Mouse (Mus musculus) liver, embryonic 15.5 days (tissue): Measurements from ENCODE around the gene Gsg1. TPM values are rescaled to one million over a fixed set of nuclear protein-coding genes. Genes with fewer than 3 reads are reported as not detected.
A peak's percentile ranks its signal among the peaks of the same experiment; 100 is the strongest.

Experiments
- ATAC-seq: fragments of 200-750 bp; cut with Nextera tagmentation; 2 replicates; pipeline ENCODE4 v1.8.0; 2017; ENCODE audit warnings: moderate number of reproducible peaks, mild to moderate bottlenecking, moderate library complexity; ENCODE audit not compliant: insufficient read depth
- H3K27ac ChIP-seq: fragments of 300-500 bp; sonication (generic); replicated peaks from 2 replicates; pipeline ENCODE4 v1.5.1; 2015; ENCODE audit warnings: mild to moderate bottlenecking, inconsistent platforms
- H3K27me3 ChIP-seq: fragments of 300-500 bp; sonication (generic); 2 replicates; pipeline ENCODE4 v1.6.1; 2015; ENCODE audit warnings: mild to moderate bottlenecking, inconsistent platforms
- H3K36me3 ChIP-seq: fragments of 300-500 bp; sonication (generic); replicated peaks from 2 replicates; pipeline ENCODE4 v1.6.1; 2015; ENCODE audit warnings: moderate library complexity, mild to moderate bottlenecking, inconsistent platforms
- H3K4me1 ChIP-seq: fragments of 300-500 bp; sonication (generic); replicated peaks from 2 replicates; pipeline ENCODE4 v1.6.1; 2015; ENCODE audit warnings: inconsistent platforms
- H3K4me2 ChIP-seq: fragments of 300-500 bp; sonication (generic); 2 replicates; pipeline ENCODE4 v1.6.1; 2015; ENCODE audit warnings: moderate library complexity, mild to moderate bottlenecking, inconsistent platforms
- H3K4me3 ChIP-seq: fragments of 300-500 bp; sonication (generic); replicated peaks from 2 replicates; pipeline ENCODE4 v1.5.1; 2015; ENCODE audit warnings: mild to moderate bottlenecking, inconsistent platforms
- H3K9ac ChIP-seq: fragments of 300-500 bp; sonication (generic); 2 replicates; pipeline ENCODE4 v1.6.1; 2015; ENCODE audit warnings: moderate library complexity, mild to moderate bottlenecking, inconsistent platforms
- H3K9me3 ChIP-seq: fragments of 300-500 bp; sonication (generic); replicated peaks from 2 replicates; pipeline ENCODE4 v1.6.1; 2016; ENCODE audit warnings: inconsistent platforms
- WGBS: fragments of 180-500 bp; shearing (Covaris S2); methylation state at CpG from one replicate; pipeline ENCODE4 v1.1.7; 2015; ENCODE audit warnings: mixed read lengths; ENCODE audit not compliant: insufficient replicate concordance; 5-methylcytosine and 5-hydroxymethylcytosine counted together
- polyA plus RNA-seq: library from polyadenylated mRNA; unstranded; fragments of >200 nt; fragmentation: Nextera tagmentation; extraction: Ambion mirVana; gene quantifications from 2 replicates; pipeline ENCODE4 v1.2.1, GENCODE M21; 2015

Gene Gsg1
- 0.08 and 0.16 TPM in 2 replicates for polyA plus RNA-seq

- Histone ChIP-seq H3K4me2 (no peak within 1 kb of the TSS), H3K4me1 (no peaks in the 10 kb centered on the region; the same call in 1 of the 2 replicates), H3K9ac (no peak within 1 kb of the TSS), H3K27ac (no peak within 1 kb of the TSS), H3K36me3 (no peaks in the 10 kb centered on the region), H3K4me3 (no peak within 1 kb of the TSS), H3K27me3 (peaks cover 39% of the 10 kb centered on the region), H3K9me3 (no peaks in the 10 kb centered on the region)
- WGBS: 66% methylated on average over 7 of the region's 7 CpGs
- ATAC-seq: no peak
These were observed at the start of gene Gsg1 for GRCm38 (mm10) chr6:135254153-135254552. Gene Gsg1 (minus strand): TSS chr6:135254351.

- no peak overlapping the region for H3K27ac ChIP-seq
- H3K36me3 ChIP-seq: no peaks in the 10 kb centered on the region
- peak; percentile 68 for ATAC-seq
- H3K9ac ChIP-seq: no peak overlapping the region
- no peak overlapping the region for H3K4me3 ChIP-seq
- 38% methylated on average over 10 of the region's 10 CpGs for WGBS
- H3K27me3 ChIP-seq: no peaks in the 10 kb centered on the region
- H3K4me2 ChIP-seq: no peak overlapping the region
- H3K4me1 ChIP-seq: peaks cover 5% of the 10 kb centered on the region; the same call in 1 of the 2 replicates
- no peaks in the 10 kb centered on the region for H3K9me3 ChIP-seq
These were observed 48.4 kb upstream of the Gsg1 start for GRCm38 (mm10) chr6:135302421-135303125.

GRCm38 (mm10) chr6:135300469-135300868, 46.3 kb upstream of the Gsg1 start:
- H3K27me3 ChIP-seq: 0 out of 2 replicates have a peak, but pooled peaks cover under 1% of the 10 kb centered on the region
- H3K9ac ChIP-seq: no peak overlapping the region
- ATAC-seq: no peak
- 48% methylated on average over 4 of the region's 4 CpGs for WGBS
- no peaks in the 10 kb centered on the region for H3K36me3 ChIP-seq
- no peak overlapping the region for H3K4me2 ChIP-seq
- H3K9me3 ChIP-seq: no peaks in the 10 kb centered on the region
- no peak overlapping the region for H3K27ac ChIP-seq
- peaks cover 5% of the 10 kb centered on the region; the same call in 1 of the 2 replicates for H3K4me1 ChIP-seq
- H3K4me3 ChIP-seq: no peak overlapping the region

- H3K36me3 ChIP-seq: no peaks in the 10 kb centered on the region
- no peak overlapping the region for H3K27ac ChIP-seq
- no peak for ATAC-seq
- H3K27me3 ChIP-seq: peaks cover 6% of the 10 kb centered on the region; the same call in 1 of the 2 replicates
- peaks cover 5% of the 10 kb centered on the region; the same call in 1 of the 2 replicates for H3K4me1 ChIP-seq
- H3K4me2 ChIP-seq: no peak overlapping the region
- no peak overlapping the region for H3K4me3 ChIP-seq
- H3K9me3 ChIP-seq: no peaks in the 10 kb centered on the region
- WGBS: 38% methylated on average over 7 of the region's 7 CpGs
- H3K9ac ChIP-seq: no peak overlapping the region
These were observed 44.9 kb upstream of the Gsg1 start for GRCm38 (mm10) chr6:135299024-135299550.

GRCm38 (mm10) chr6:135297570-135297969, 43.4 kb upstream of the Gsg1 start:
- no peak for ATAC-seq
- H3K27ac ChIP-seq: no peak overlapping the region
- H3K4me1 ChIP-seq: peaks cover 5% of the 10 kb centered on the region; the same call in 1 of the 2 replicates
- H3K27me3 ChIP-seq: peaks cover 6% of the 10 kb centered on the region; the same call in 1 of the 2 replicates
- no peaks in the 10 kb centered on the region for H3K36me3 ChIP-seq
- H3K4me3 ChIP-seq: no peak overlapping the region
- no peaks in the 10 kb centered on the region for H3K9me3 ChIP-seq
- 43% methylated on average over 7 of the region's 7 CpGs for WGBS
- no peak overlapping the region for H3K4me2 ChIP-seq
- H3K9ac ChIP-seq: no peak overlapping the region

GRCm38 (mm10) chr6:135296267-135296666, 42.1 kb upstream of the Gsg1 start:
- H3K36me3 ChIP-seq: no peaks in the 10 kb centered on the region
- no peak for ATAC-seq
- H3K4me1 ChIP-seq: no peaks in the 10 kb centered on the region
- 0 out of 2 replicates have a peak overlapping the region, but pooled peaks have one; percentile 30 for H3K4me2 ChIP-seq
- no peak overlapping the region for H3K9ac ChIP-seq
- no peaks in the 10 kb centered on the region for H3K9me3 ChIP-seq
- H3K27ac ChIP-seq: no peak overlapping the region
- 26% methylated on average over 17 of the region's 17 CpGs for WGBS
- peaks cover 6% of the 10 kb centered on the region; the same call in 1 of the 2 replicates for H3K27me3 ChIP-seq
- H3K4me3 ChIP-seq: no peak overlapping the region

GRCm38 (mm10) chr6:135295082-135295861, 41.1 kb upstream of the Gsg1 start:
- ATAC-seq: no peak
- 60% methylated on average over 11 of the region's 11 CpGs for WGBS
- H3K9me3 ChIP-seq: no peaks in the 10 kb centered on the region
- no peak overlapping the region for H3K4me2 ChIP-seq
- H3K27me3 ChIP-seq: peaks cover 6% of the 10 kb centered on the region; the same call in 1 of the 2 replicates
- H3K27ac ChIP-seq: no peak overlapping the region
- H3K4me3 ChIP-seq: no peak overlapping the region
- H3K9ac ChIP-seq: no peak overlapping the region
- no peaks in the 10 kb centered on the region for H3K4me1 ChIP-seq
- H3K36me3 ChIP-seq: no peaks in the 10 kb centered on the region

GRCm38 (mm10) chr6:135294150-135294549, 40.0 kb upstream of the Gsg1 start:
- H3K36me3 ChIP-seq: no peaks in the 10 kb centered on the region
- H3K27me3 ChIP-seq: peaks cover 6% of the 10 kb centered on the region; the same call in 1 of the 2 replicates
- WGBS: 68% methylated on average over 6 of the region's 6 CpGs
- no peaks in the 10 kb centered on the region for H3K4me1 ChIP-seq
- no peaks in the 10 kb centered on the region for H3K9me3 ChIP-seq
- no peak overlapping the region for H3K9ac ChIP-seq
- H3K27ac ChIP-seq: no peak overlapping the region
- H3K4me2 ChIP-seq: no peak overlapping the region
- no peak overlapping the region for H3K4me3 ChIP-seq
- no peak for ATAC-seq

- Histone ChIP-seq H3K27me3 (peaks cover 6% of the 10 kb centered on the region; the same call in 1 of the 2 replicates), H3K36me3 (no peaks in the 10 kb centered on the region), H3K27ac (no peak overlapping the region), H3K4me3 (no peak overlapping the region), H3K9ac (no peak overlapping the region), H3K4me1 (no peaks in the 10 kb centered on the region), H3K9me3 (no peaks in the 10 kb centered on the region), H3K4me2 (no peak overlapping the region)
- 53% methylated on average over 4 of the region's 4 CpGs for WGBS
- no peak for ATAC-seq
These were observed 38.2 kb upstream of the Gsg1 start for GRCm38 (mm10) chr6:135292391-135292790.

GRCm38 (mm10) chr6:135279856-135280255, 25.7 kb upstream of the Gsg1 start:
- no peak overlapping the region for H3K4me2 ChIP-seq
- H3K9me3 ChIP-seq: no peaks in the 10 kb centered on the region

GRCm38 (mm10) chr6:135279286-135279685, 25.1 kb upstream of the Gsg1 start:
- ATAC-seq: no peak
- no peaks in the 10 kb centered on the region for H3K9me3 ChIP-seq
- WGBS: 53% methylated on average over 5 of the region's 5 CpGs

More at GRCm38 (mm10) chr6:135279856-135280255, 25.7 kb upstream of the Gsg1 start:
- Histone ChIP-seq H3K36me3 (no peaks in the 10 kb centered on the region), H3K27ac (no peak overlapping the region), H3K27me3 (no peaks in the 10 kb centered on the region), H3K9ac (no peak overlapping the region), H3K4me3 (no peak overlapping the region), H3K4me1 (no peaks in the 10 kb centered on the region)
- no peak for ATAC-seq
- 42% methylated on average over 10 of the region's 10 CpGs for WGBS

More at GRCm38 (mm10) chr6:135279286-135279685, 25.1 kb upstream of the Gsg1 start:
- H3K9ac ChIP-seq: no peak overlapping the region
- H3K27ac ChIP-seq: no peak overlapping the region
- no peak overlapping the region for H3K4me3 ChIP-seq
- no peaks in the 10 kb centered on the region for H3K27me3 ChIP-seq
- no peaks in the 10 kb centered on the region for H3K36me3 ChIP-seq
- no peaks in the 10 kb centered on the region for H3K4me1 ChIP-seq
- no peak overlapping the region for H3K4me2 ChIP-seq
